Mouse (Mus musculus) heart, postnatal 10 days (tissue): ENCODE measurements around the gene Gxylt2. TPM values are rescaled to one million over a fixed set of nuclear protein-coding genes. Genes with fewer than 3 reads are reported as not detected.

Source experiments
- DNase-seq, 2 experiments: peaks; one replicate each; pipeline ENCODE4 v3.0.0; 2021
- intact Hi-C: fragments of 180-260 bp; cut with DNase I; formaldehyde crosslinking; loops from one replicate; pipeline ENCODE4 v1.15.1; 2025
- total RNA-seq, 2 experiments: library from RNA; stranded (reverse); gene quantifications; 2 replicates each; pipeline ENCODE4 v1.2.3; 2021

The Gxylt2 gene
- total RNA-seq, 2 experiments from 2014 or later: 9.8 to 10.8 TPM

- no peak for DNase-seq
Observed at GRCm38 (mm10) chr6:100792973-100793769, 88.6 kb downstream of the Gxylt2 start.

GRCm38 (mm10) chr6:100795797-100796196, 91.3 kb downstream of the Gxylt2 start:
- intact Hi-C loops: no loop called here
- DNase-seq: no peak

More at GRCm38 (mm10) chr6:100792973-100793769, 88.6 kb downstream of the Gxylt2 start:
- intact Hi-C loops: no loop called here

- DNase-seq: no peak
- intact Hi-C loops: no loop called here
Observed at GRCm38 (mm10) chr6:100799290-100799689, 94.8 kb downstream of the Gxylt2 start.

- DNase-seq: no peak
- intact Hi-C loops: no loop called here
Observed at GRCm38 (mm10) chr6:100799766-100800165, 95.2 kb downstream of the Gxylt2 start.

- intact Hi-C loops: no loop called here
- DNase-seq: peak; percentile 76 to 77
Observed at GRCm38 (mm10) chr6:100800497-100800955, 96.0 kb downstream of the Gxylt2 start.

GRCm38 (mm10) chr6:100802381-100803083, 98.0 kb downstream of the Gxylt2 start:
- intact Hi-C loops: no loop called here
- peak; percentile 27 to 31 for DNase-seq

- no peak for DNase-seq
- intact Hi-C loops: no loop called here
Observed at GRCm38 (mm10) chr6:100803250-100803649, 98.7 kb downstream of the Gxylt2 start.

GRCm38 (mm10) chr6:100807187-100807586, 102.7 kb downstream of the Gxylt2 start:
- no peak for DNase-seq
- intact Hi-C loops: no loop called here

GRCm38 (mm10) chr6:100807746-100808145, 103.2 kb downstream of the Gxylt2 start:
- intact Hi-C loops: no loop called here
- DNase-seq: no peak

- intact Hi-C loops: no loop called here
- DNase-seq: no peak
Observed at GRCm38 (mm10) chr6:100808221-100808778, 103.8 kb downstream of the Gxylt2 start.

- no peak for DNase-seq
- intact Hi-C loops: no loop called here
Observed at GRCm38 (mm10) chr6:100810117-100810516, 105.6 kb downstream of the Gxylt2 start.

GRCm38 (mm10) chr6:100811731-100812130, 107.2 kb downstream of the Gxylt2 start:
- no peak for DNase-seq
- intact Hi-C loops: no loop called here

- intact Hi-C loops: no loop called here
Observed at GRCm38 (mm10) chr6:100821367-100821766, 116.8 kb downstream of the Gxylt2 start.

GRCm38 (mm10) chr6:100823356-100823755, 118.8 kb downstream of the Gxylt2 start:
- DNase-seq: no peak
- intact Hi-C loops: no loop called here

More at GRCm38 (mm10) chr6:100821367-100821766, 116.8 kb downstream of the Gxylt2 start:
- DNase-seq: no peak

GRCm38 (mm10) chr6:100824381-100824965, 119.9 kb downstream of the Gxylt2 start:
- intact Hi-C loops: no loop called here

GRCm38 (mm10) chr6:100826046-100826445, 121.5 kb downstream of the Gxylt2 start:
- intact Hi-C loops: no loop called here
- DNase-seq: no peak

More at GRCm38 (mm10) chr6:100824381-100824965, 119.9 kb downstream of the Gxylt2 start:
- DNase-seq: no peak

- DNase-seq: no peak
- intact Hi-C loops: no loop called here
Observed at GRCm38 (mm10) chr6:100828565-100828964, 124.0 kb downstream of the Gxylt2 start.

GRCm38 (mm10) chr6:100829770-100830169, 125.2 kb downstream of the Gxylt2 start:
- DNase-seq: no peak
- intact Hi-C loops: loop anchor here (10.0 kb wide), 1 partner anchor 545 kb away; the partner anchor contains the start of gene Rybp

- intact Hi-C loops: loop anchor here (10.0 kb wide), 1 partner anchor 546 kb away; the partner anchor contains the start of gene Rybp
Observed at GRCm38 (mm10) chr6:100831188-100831587, 126.7 kb downstream of the Gxylt2 start.

GRCm38 (mm10) chr6:100831751-100832150, 127.2 kb downstream of the Gxylt2 start:
- intact Hi-C loops: loop anchor here (10.0 kb wide), 1 partner anchor 547 kb away; the partner anchor contains the start of gene Rybp
- no peak for DNase-seq

More at GRCm38 (mm10) chr6:100831188-100831587, 126.7 kb downstream of the Gxylt2 start:
- no peak for DNase-seq
